In genomic region chr13:37451471-37451870, GRCm38 (mm10) we compare ENCODE assay signal across 9 mouse cellular contexts.
DNase-seq lines count a peak whose midpoint lies in the region; ATAC-seq and TF ChIP-seq lines count a peak whose summit lies in the region.
"Had no signal": no experiment of that assay in that cellular context is flagged by ENCODE, and none has a peak within 500 bp of the region (broad histone marks: within the 10 kb centered on the region; RNA-seq: fewer than 3 reads in every experiment).

No protein-coding gene starts in this region.

- TF ChIP-seq POLR2A in CH12.LX (IDR thresholded peaks at IDR 0.05; ENCODE audit: low read depth, low read length) = no peak

- in situ Hi-C loops in CH12.LX (cut with MboI; ENCODE audit: low pct_ligation_motif_present, low pct_unique_long_range_greater_than_20kb, low sequenced_read_pairs) = loop anchor here (5.0 kb wide), 1 partner anchor 511 kb away; no protein-coding TSS in a partner anchor

- no peak for TF ChIP-seq RAD21 in CH12.LX (IDR thresholded peaks at IDR 0.05; ENCODE audit: low read depth, low read length)

- H3K4me1 ChIP-seq in CH12.LX (ENCODE audit: control insufficient read depth in 1 of 2, insufficient read depth in 2 of 2) = peaks cover 0 to 11% of the 10 kb centered on the region in 2 experiments; a peak in 3 of 4 replicates
- peaks cover 48% of the 10 kb centered on the region for H3K4me1 ChIP-seq in heart, embryonic 13.5 days

- intact Hi-C loops in gastrocnemius, postnatal 14 days (cut with DNase I; ENCODE audit: low total_unique reads) = loop anchor here (10.0 kb wide), 1 partner anchor 493 kb away; no protein-coding TSS in a partner anchor
- intact Hi-C loops in gastrocnemius, postnatal 36 days (cut with DNase I) = loop anchor here (5.0 kb wide), 1 partner anchor 496 kb away; no protein-coding TSS in a partner anchor

- peaks cover 12% of the 10 kb centered on the region for H3K9me3 ChIP-seq in CH12.LX (replicated peaks; ENCODE audit: low read length)
- no peaks in the 10 kb centered on the region for H3K9me3 ChIP-seq in heart, embryonic 13.5 days

- H3K27ac ChIP-seq in CH12.LX (ENCODE audit: insufficient read depth, low read depth) = no peak overlapping the region
- peak overlapping the region; percentile 63 for H3K27ac ChIP-seq in heart, embryonic 13.5 days (replicated peaks)

- no peaks in the 10 kb centered on the region for H3K27me3 ChIP-seq in CH12.LX (replicated peaks)
- H3K27me3 ChIP-seq in heart, embryonic 13.5 days (replicated peaks) = no peaks in the 10 kb centered on the region

- DNase-seq in gastrocnemius, postnatal 14 days = peak; percentile 43
- DNase-seq in gastrocnemius, postnatal 36 days = no peak
- DNase-seq in CH12.LX (ENCODE audit: extremely low read depth) = peak; percentile 42
- peak; percentile 59 for DNase-seq in lung, postnatal 14 days
- DNase-seq in c-Kit-positive CD71-positive TER-119-positive erythroid progenitor cells, embryonic 14.5 days (ENCODE audit: low spot score) = no peak
- DNase-seq in thymus, postnatal 25 days = no peak

- no peak for TF ChIP-seq EP300 in CH12.LX (IDR thresholded peaks at IDR 0.05; ENCODE audit: low read length)

- WGBS in heart, embryonic 13.5 days = 55% methylated on average over 3 of the region's 3 CpGs

- H3K4me2 ChIP-seq in CH12.LX (ENCODE audit: insufficient read depth, low read depth, poor library complexity, severe bottlenecking) = no peak overlapping the region
- no peak overlapping the region; the same call in 1 of the 2 replicates for H3K4me2 ChIP-seq in heart, embryonic 13.5 days

- H3K79me2 ChIP-seq in CH12.LX (replicated peaks; ENCODE audit: control insufficient read depth, extremely low read depth, insufficient read depth, poor library complexity, severe bottlenecking) = no peaks in the 10 kb centered on the region

- H3K4me3 ChIP-seq in CH12.LX (replicated peaks in 1 of 3; ENCODE audit: low read depth in 2 of 3, low read length in 2 of 3, poor library complexity in 1 of 3) = no peak overlapping the region
- no peak overlapping the region for H3K4me3 ChIP-seq in heart, embryonic 13.5 days
- H3K4me3 ChIP-seq: myocyte had no signal

- dilution Hi-C loops in CH12.LX (cut with MboI; ENCODE audit: extremely low pct_ligation_motif_present, extremely low pct_unique_long_range_greater_than_20kb, low sequenced_read_pairs) = no loop called here

- no peak for TF ChIP-seq CTCF in CH12.LX (conservative IDR thresholded peaks at IDR 0.05 in 1 of 2, IDR thresholded peaks at IDR 0.05 in 1 of 2; ENCODE audit: low read depth in 2 of 2, low read length in 2 of 2)

- ATAC-seq in heart, embryonic 13.5 days (ENCODE audit: extremely low read depth, insufficient number of reproducible peaks, low FRiP score, low TSS enrichment) = no peak
- no peak for ATAC-seq in erythroblast, adult 5-6 weeks (replicated peaks; ENCODE audit: low FRiP score, poor library complexity, severe bottlenecking)

- H3K9ac ChIP-seq in CH12.LX (ENCODE audit: insufficient read depth, low read depth) = no peak overlapping the region
- H3K9ac ChIP-seq in heart, embryonic 13.5 days = no peak overlapping the region

- no peaks in the 10 kb centered on the region for H3K36me3 ChIP-seq in CH12.LX (replicated peaks in 1 of 2; ENCODE audit: control insufficient read depth in 1 of 2, insufficient read depth in 1 of 2, low read length in 1 of 2)
- no peaks in the 10 kb centered on the region for H3K36me3 ChIP-seq in heart, embryonic 13.5 days

TF ChIP-seq in CH12.LX, 34 proteins besides CTCF, POLR2A, EP300 and RAD21:
- TF ChIP-seq IRF4 (IDR thresholded peaks at IDR 0.05; ENCODE audit: low read depth, low read length) = peak; percentile 22; the same call in 1 of the 2 replicates
- TF ChIP-seq BHLHE40 (IDR thresholded peaks at IDR 0.05; ENCODE audit: low read depth, low read length) = no peak
- TF ChIP-seq CHD2 (IDR thresholded peaks at IDR 0.05; ENCODE audit: low read length) = no peak
- TF ChIP-seq E2F4 (IDR thresholded peaks at IDR 0.05; ENCODE audit: insufficient replicate concordance, low read depth, low read length) = no peak
- no peak for TF ChIP-seq ZC3H11A (IDR thresholded peaks at IDR 0.05; ENCODE audit: low read depth, low read length)
- TF ChIP-seq TBP (conservative IDR thresholded peaks at IDR 0.05; ENCODE audit: low read depth, low read length) = no peak
- no peak for TF ChIP-seq ZNF384 (IDR thresholded peaks at IDR 0.05; ENCODE audit: low read depth, low read length)

Comparison
In these comparisons a context has a peak if more than half of its experiments do, and no peak if none do; other contexts are left out.
1. DNase-seq: peak in gastrocnemius, postnatal 14 days (single experiment), CH12.LX (single experiment) and lung, postnatal 14 days (single experiment); none in gastrocnemius, postnatal 36 days (0 of 2), c-Kit-positive CD71-positive TER-119-positive erythroid progenitor cells, embryonic 14.5 days (single experiment) and thymus, postnatal 25 days (single experiment).